Mouse (Mus musculus): ENCODE measurements around the gene Ube2a. TPM values are rescaled to one million over a fixed set of nuclear protein-coding genes. Genes with fewer than 3 reads are reported as not detected.

The Ube2a gene
- total RNA-seq (2021): 10 to 100 TPM; 63.2 to 66.3 TPM
- long read RNA-seq, experiment 1, transcript Ube2a-201 (6 exons, 1,732 nt): major isoform, 66 of 74 reads
- long read RNA-seq, experiment 1, partial matches to known transcripts: 0 of 74 reads
- long read RNA-seq, experiment 1, other reads (novel, unspliced or antisense): 6 of 74 reads
- long read RNA-seq, experiment 2, transcript Ube2a-201 (6 exons, 1,732 nt): major isoform, 25 of 28 reads
- long read RNA-seq, experiment 2, partial matches to known transcripts: 1 of 28 reads
- long read RNA-seq, experiment 2, other reads (novel, unspliced or antisense): 0 of 28 reads

GRCm38 (mm10) chrX:36873765-36874164, at the start of gene Ube2a, which contains the start of gene C330007P06Rik:
TSS of gene Ube2a (plus strand) at chrX:36873900.
TSS of gene C330007P06Rik (minus strand) at chrX:36874111.
- DNase-seq: no peak

- no peak for DNase-seq
Measured at GRCm38 (mm10) chrX:36823932-36824711, 49.6 kb upstream of the Ube2a start.

GRCm38 (mm10) chrX:36825032-36825431, 48.7 kb upstream of the Ube2a start:
- peak in 1 of 2 experiments; percentile 38 for DNase-seq

- DNase-seq: no peak
Measured at GRCm38 (mm10) chrX:36826873-36827272, 46.8 kb upstream of the Ube2a start.

- peak; percentile 83 to 85 for DNase-seq
Measured at GRCm38 (mm10) chrX:36830271-36830670, 43.4 kb upstream of the Ube2a start.

GRCm38 (mm10) chrX:36831632-36832031, 42.1 kb upstream of the Ube2a start:
- DNase-seq: no peak

GRCm38 (mm10) chrX:36833397-36834084, 40.2 kb upstream of the Ube2a start:
- DNase-seq: peak; percentile 71

- DNase-seq: no peak
Measured at GRCm38 (mm10) chrX:36837069-36837676, 36.5 kb upstream of the Ube2a start.

GRCm38 (mm10) chrX:36839391-36839790, 34.3 kb upstream of the Ube2a start:
- DNase-seq: peak; percentile 25 to 46

GRCm38 (mm10) chrX:36841698-36842097, 32.0 kb upstream of the Ube2a start:
- no peak for DNase-seq

- peak; percentile 41 to 48 for DNase-seq
Measured at GRCm38 (mm10) chrX:36843346-36843990, 30.2 kb upstream of the Ube2a start.

GRCm38 (mm10) chrX:36847152-36847551, 26.5 kb upstream of the Ube2a start:
- no peak for DNase-seq

- no peak for DNase-seq
Measured at GRCm38 (mm10) chrX:36852631-36853030, 21.1 kb upstream of the Ube2a start.

- DNase-seq: peak; percentile 80 to 83
Measured at GRCm38 (mm10) chrX:36863766-36864608, 9.7 kb upstream of the Ube2a start.

- no peak for DNase-seq
Measured at GRCm38 (mm10) chrX:36864609-36865328, 8.9 kb upstream of the Ube2a start.

- DNase-seq: no peak
Measured at GRCm38 (mm10) chrX:36870372-36870771, 3.3 kb upstream of the Ube2a start.

GRCm38 (mm10) chrX:36874178-36874696, 537 bp downstream of the Ube2a start:
- DNase-seq: peak; percentile 90 to 93

GRCm38 (mm10) chrX:36874704-36875128, 1.0 kb downstream of the Ube2a start:
- peak; percentile 10 to 27 for DNase-seq

- DNase-seq: no peak
Measured at GRCm38 (mm10) chrX:36884719-36885118, 11.0 kb downstream of the Ube2a start.

- peak in 1 of 2 experiments; percentile 17 for DNase-seq
Measured at GRCm38 (mm10) chrX:36898931-36899330, 25.2 kb downstream of the Ube2a start.
